ENCODE assay signal across 8 mouse cellular contexts in genomic region chr12:3364508-3365448, GRCm38 (mm10). TPM values are rescaled to one million over a fixed set of nuclear protein-coding genes. Genes with fewer than 3 reads are reported as not detected.
DNase-seq lines count a peak whose midpoint lies in the region; ATAC-seq lines count a peak whose summit lies in the region.

Gene Kif3c, plus strand, starts transcription at chr12:3365132.

- H3K9ac ChIP-seq in embryonic facial prominence, embryonic 14.5 days (ENCODE audit: low read depth, low read length): peak within 1 kb of the TSS; percentile 87
- H3K9ac ChIP-seq in limb, embryonic 13.5 days: peak within 1 kb of the TSS; percentile 88
- peak within 1 kb of the TSS; percentile 88 for H3K9ac ChIP-seq in midbrain, embryonic 15.5 days

- H3K4me3 ChIP-seq in embryonic facial prominence, embryonic 14.5 days (ENCODE audit: low read depth, low read length): peak within 1 kb of the TSS; percentile 81
- peak within 1 kb of the TSS; percentile 78 for H3K4me3 ChIP-seq in limb, embryonic 13.5 days
- peak within 1 kb of the TSS; percentile 72 for H3K4me3 ChIP-seq in midbrain, embryonic 15.5 days

- H3K27ac ChIP-seq in embryonic facial prominence, embryonic 14.5 days (replicated peaks; ENCODE audit: low read depth, low read length): peak within 1 kb of the TSS; percentile 88
- H3K27ac ChIP-seq in limb, embryonic 13.5 days: peak within 1 kb of the TSS; percentile 81
- H3K27ac ChIP-seq in midbrain, embryonic 15.5 days: peak within 1 kb of the TSS; percentile 91

- peak; percentile 93 for ATAC-seq in embryonic facial prominence, embryonic 14.5 days (ENCODE audit: low read depth)
- ATAC-seq in limb, embryonic 13.5 days (ENCODE audit: low FRiP score, low read depth): peak; percentile 92
- ATAC-seq in midbrain, embryonic 15.5 days (replicated peaks): peak; percentile 94

- peaks cover 14% of the 10 kb centered on the region; the same call in 1 of the 2 replicates for H3K36me3 ChIP-seq in embryonic facial prominence, embryonic 14.5 days (ENCODE audit: control insufficient read depth, insufficient read depth, low read length)
- peaks cover 24% of the 10 kb centered on the region for H3K36me3 ChIP-seq in limb, embryonic 13.5 days
- H3K36me3 ChIP-seq in midbrain, embryonic 15.5 days (replicated peaks): peaks cover 8% of the 10 kb centered on the region; the same call in 1 of the 2 replicates

- no peaks in the 10 kb centered on the region for H3K27me3 ChIP-seq in embryonic facial prominence, embryonic 14.5 days (replicated peaks; ENCODE audit: control insufficient read depth, insufficient read depth, low read length)
- no peaks in the 10 kb centered on the region for H3K27me3 ChIP-seq in limb, embryonic 13.5 days
- no peaks in the 10 kb centered on the region for H3K27me3 ChIP-seq in midbrain, embryonic 15.5 days (replicated peaks)

- peak; percentile 78 for DNase-seq in 3134 (ENCODE audit: extremely low read depth, insufficient read length, low spot score)
- DNase-seq in adrenal gland, postnatal 25 days: peak; percentile 69
- peak; percentile 93 for DNase-seq in embryonic facial prominence, embryonic 14.5 days (ENCODE audit: low spot score)
- peak; percentile 66 to 72 for DNase-seq in heart, adult 9 months (ENCODE audit: low spot score in 2 of 2)
- DNase-seq in kidney, adult 9 months: peak; percentile 66
- DNase-seq in spleen, postnatal 10 days (ENCODE audit: low spot score in 2 of 2): peak; percentile 54 to 60

- H3K4me1 ChIP-seq in embryonic facial prominence, embryonic 14.5 days (ENCODE audit: control insufficient read depth, insufficient read depth, low read length): peaks cover 20% of the 10 kb centered on the region
- peaks cover 35% of the 10 kb centered on the region for H3K4me1 ChIP-seq in limb, embryonic 13.5 days
- peaks cover 39% of the 10 kb centered on the region for H3K4me1 ChIP-seq in midbrain, embryonic 15.5 days

- WGBS in embryonic facial prominence, embryonic 14.5 days: 15% methylated on average over 19 of the region's 48 CpGs
- 8% methylated on average over 42 of the region's 48 CpGs for WGBS in limb, embryonic 13.5 days
- 6% methylated on average over 44 of the region's 48 CpGs for WGBS in midbrain, embryonic 15.5 days

- peaks cover 9% of the 10 kb centered on the region; the same call in 1 of the 2 replicates for H3K9me3 ChIP-seq in embryonic facial prominence, embryonic 14.5 days (ENCODE audit: control insufficient read depth, low read length)
- H3K9me3 ChIP-seq in limb, embryonic 13.5 days: peaks cover 12% of the 10 kb centered on the region
- no peaks in the 10 kb centered on the region for H3K9me3 ChIP-seq in midbrain, embryonic 15.5 days

- H3K4me2 ChIP-seq in embryonic facial prominence, embryonic 14.5 days (ENCODE audit: low read depth, low read length): peak within 1 kb of the TSS; percentile 95
- peak within 1 kb of the TSS; percentile 91 for H3K4me2 ChIP-seq in limb, embryonic 13.5 days (replicated peaks)
- H3K4me2 ChIP-seq in midbrain, embryonic 15.5 days: peak within 1 kb of the TSS; percentile 57

RNA-seq across cellular contexts. Expression of gene Kif3c, which starts in this region (rescaled TPM):
- 27.4 and 31.2 TPM in 2 replicates for total RNA-seq in adrenal gland, postnatal 25 days (2021)
- 11.1 and 13.4 TPM in 2 replicates for polyA plus RNA-seq in embryonic facial prominence, embryonic 14.5 days (2014; fragmentation: Nextera tagmentation; extraction: Ambion mirVana)
- 15.8 and 19.1 TPM in 2 replicates for polyA plus RNA-seq in limb, embryonic 13.5 days (2015; fragmentation: Nextera tagmentation; extraction: Ambion mirVana)
- polyA plus RNA-seq in midbrain, embryonic 15.5 days (2015; fragmentation: Nextera tagmentation; extraction: Ambion mirVana): 94.9 and 95.6 TPM in 2 replicates

Comparison
In these comparisons a context has a peak if more than half of its experiments do, and no peak if none do; other contexts are left out.
1. Peak in every context shown above with its lines: DNase-seq, ATAC-seq, H3K4me3 ChIP-seq and H3K27ac ChIP-seq.